Mouse (Mus musculus): ENCODE data around the gene Rbpj. TPM values are rescaled to one million over a fixed set of nuclear protein-coding genes. Genes with fewer than 3 reads are reported as not detected.
"Not testable (repeated sequence)": the region's sequence is repeated elsewhere in the genome, so short reads cannot be mapped to it uniquely, and the experiment has no call there.

Rbpj gene
- total RNA-seq, 4 experiments from 2014 or later, result 37.6 to 53.7 (median 46.0) TPM

DNA sequence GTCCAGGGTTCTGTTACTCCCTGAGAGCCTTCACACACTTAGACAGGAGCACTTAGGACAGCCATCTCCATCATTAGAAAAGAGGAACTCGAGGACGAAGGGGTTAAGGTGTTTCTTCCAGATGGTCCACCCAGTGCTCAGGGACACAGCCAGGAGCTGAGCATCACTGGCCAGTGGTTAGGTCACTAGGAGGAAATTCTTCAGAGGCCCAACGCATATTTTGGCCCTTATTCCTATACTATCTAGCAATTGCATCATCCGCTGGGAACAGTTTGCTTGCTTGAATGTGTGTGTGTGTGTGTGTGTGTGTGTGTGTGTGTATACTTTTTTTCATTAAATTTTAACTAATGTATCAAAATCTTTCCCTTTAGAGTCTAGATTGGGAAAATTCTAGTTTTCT, 45.5 kb downstream of the Rbpj start:
- DNase-seq, result no peak

DNA sequence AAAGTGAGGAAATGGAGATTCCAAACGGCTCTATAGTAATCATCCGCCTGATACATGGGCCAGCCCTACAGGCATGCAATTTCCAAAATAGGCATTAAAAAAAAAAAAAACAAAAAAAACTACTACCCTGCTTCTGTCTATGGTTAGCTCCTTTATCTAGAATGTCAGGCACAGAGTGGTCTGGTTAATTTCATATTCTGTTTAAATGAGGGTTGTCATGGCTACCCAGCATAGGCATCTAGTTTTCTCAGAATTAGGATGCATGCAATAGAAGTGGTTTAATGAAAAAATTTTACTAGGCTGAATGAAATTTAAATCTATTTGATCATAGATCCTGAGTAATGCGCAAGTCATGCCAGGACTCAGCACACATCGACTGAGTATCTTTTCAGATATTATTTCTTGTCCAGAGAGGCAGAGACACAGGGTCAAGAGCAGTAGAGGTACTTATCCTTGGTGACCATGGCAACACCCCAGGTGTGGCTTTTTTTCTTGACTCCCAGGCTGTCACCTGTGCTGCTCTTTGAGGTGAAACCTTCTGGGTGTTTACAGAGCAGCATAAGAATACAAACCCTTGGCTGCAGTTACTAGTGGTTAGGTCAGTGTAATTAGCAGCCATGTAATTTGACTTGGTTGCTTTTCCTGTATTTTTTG, 49.1 kb downstream of the Rbpj start:
- DNase-seq, result no peak

DNA sequence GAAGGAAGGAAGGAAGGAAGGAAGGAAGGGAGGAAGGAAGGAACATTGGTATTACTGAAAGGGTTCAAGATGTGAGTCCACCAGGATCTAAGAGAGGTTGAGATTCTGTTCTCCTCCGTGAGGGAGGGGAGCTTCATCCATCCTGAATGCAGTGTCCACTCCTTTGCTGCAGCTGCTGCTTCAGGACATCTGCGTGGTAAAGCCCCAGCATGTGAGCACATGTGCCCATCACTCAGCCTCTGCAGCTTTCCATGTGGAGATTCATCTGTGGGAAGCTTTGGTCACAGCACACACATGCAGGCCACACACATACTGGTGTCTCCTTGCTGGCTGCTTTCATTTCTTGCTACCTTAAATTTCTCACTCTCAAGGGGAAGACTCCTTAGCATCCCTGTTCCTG, 50.5 kb downstream of the Rbpj start:
- DNase-seq, result no peak

DNA sequence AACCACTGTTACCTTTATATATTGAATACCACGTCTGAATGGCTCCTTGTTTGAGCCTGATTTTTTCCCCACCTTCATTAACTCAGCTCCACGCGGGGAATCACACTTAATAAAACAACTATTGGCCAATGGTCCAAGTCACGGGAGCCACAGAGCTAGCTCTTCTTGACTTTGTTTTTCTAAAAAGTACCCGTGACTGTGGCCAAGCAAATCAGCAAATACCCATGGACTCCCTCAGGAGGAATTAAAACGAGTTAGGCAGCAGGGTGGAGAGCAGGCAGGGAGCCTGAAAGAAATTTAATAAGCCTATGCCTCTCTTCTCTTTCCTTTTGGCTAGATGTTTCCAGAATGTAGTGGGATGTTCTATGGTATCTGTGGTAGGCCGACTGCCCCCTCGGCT, 51.9 kb downstream of the Rbpj start:
- DNase-seq, result no peak

DNA sequence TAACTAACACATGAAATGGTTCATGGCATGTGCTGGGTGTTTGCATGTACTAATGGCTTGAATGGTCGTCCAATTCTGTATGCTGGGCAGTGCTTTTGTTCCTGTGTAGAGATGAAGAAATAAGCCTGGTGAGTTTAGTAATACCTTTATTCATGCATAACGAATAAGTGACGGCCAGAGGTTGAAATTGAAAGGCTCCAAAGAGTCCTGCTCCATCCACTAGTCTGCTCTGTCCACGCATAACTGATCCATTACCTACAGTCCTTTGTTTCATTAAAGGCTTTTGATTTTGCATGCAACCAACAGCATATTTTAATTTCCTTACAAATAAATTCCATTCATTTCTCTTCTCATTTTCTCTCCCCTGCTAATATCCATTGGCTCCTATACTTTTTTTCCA, 53.2 kb downstream of the Rbpj start:
- no peak for DNase-seq

DNA sequence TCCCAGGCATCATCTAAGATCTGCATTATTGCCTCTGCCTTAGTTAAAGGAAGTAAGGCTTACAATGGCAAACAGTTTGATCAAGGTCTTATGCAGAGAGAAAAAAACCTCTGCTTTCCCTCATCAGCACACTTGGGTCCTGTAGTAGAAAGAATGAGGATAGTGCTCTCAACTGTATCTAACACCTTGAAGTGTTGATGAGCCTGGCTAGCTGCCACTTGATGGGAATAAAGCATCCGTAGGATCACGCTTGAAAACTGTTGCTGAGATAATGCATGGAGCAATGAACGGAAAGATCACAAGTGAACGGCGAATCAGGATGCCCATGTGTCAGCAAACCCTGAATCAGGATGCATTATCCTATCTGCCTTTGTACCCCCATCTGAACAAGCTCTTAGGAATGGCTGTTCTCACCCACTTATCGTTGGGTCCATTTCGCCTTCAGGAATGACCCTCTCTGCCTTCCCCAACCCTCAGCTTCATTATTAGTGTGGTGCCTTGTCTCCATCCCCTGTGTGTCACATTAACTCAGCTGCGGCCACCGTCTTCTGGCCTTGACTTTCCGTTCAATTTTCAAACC, 54.1 kb downstream of the Rbpj start:
- DNase-seq, result no peak

DNA sequence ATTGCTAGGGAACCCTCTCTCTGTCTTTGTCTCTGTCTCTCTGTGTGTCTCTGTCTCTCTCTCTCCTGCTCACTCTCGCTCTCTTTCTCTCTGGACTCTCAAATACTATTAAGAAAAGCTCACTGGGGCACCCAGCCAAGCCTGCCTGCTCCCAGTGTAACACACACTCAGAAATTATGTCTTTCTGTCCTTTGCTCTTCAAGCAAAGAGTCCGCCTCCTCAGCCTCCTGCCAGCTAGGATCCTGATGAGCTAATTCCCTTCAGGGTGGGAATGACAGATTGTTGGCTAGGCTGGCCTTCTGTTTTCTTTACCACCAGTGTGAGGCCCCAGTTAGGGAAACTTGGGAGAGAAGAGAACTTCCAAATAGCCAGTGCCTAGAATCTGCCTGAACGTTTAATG, 57.1 kb downstream of the Rbpj start:
- DNase-seq, result peak; percentile 79

DNA sequence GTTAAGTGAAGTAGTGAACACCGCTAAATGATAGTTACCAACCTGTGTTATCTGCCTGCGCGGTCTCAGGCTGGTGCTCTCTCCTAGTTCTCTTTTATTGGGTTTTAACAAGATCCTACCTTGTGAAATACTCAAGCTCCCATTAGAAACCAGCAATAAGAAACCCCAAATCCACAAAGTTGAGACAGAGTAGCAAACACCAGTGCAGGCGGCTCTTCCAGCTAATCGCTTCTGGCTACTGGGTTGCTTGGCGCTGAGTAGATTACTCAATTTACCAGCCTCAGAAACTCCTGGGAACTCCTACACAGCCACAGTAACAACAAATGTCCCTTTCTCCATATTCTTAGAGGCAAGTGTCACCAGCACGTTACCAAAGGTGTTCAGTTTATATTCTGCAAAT, 58.2 kb downstream of the Rbpj start:
- no peak for DNase-seq

DNA sequence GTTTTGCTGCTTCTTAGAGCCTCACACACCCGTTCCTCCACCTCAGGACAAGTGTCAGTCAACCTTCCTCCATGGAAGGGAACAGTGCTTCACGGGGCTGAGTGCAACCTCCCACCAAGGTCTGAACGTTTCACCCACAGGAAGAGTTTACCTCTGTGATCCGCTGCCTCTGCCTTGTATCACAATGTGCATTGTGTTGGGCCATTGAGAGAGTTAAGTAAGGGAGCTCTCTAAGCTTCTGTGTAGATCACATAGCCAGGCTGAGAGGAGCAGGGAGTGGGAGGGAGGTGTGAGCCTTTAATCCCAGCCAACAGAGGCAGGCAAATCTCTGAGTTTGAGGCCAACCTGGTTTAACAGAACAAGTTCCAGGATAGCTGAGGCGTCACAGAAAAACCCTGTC, 58.9 kb downstream of the Rbpj start:
- no peak for DNase-seq

DNA sequence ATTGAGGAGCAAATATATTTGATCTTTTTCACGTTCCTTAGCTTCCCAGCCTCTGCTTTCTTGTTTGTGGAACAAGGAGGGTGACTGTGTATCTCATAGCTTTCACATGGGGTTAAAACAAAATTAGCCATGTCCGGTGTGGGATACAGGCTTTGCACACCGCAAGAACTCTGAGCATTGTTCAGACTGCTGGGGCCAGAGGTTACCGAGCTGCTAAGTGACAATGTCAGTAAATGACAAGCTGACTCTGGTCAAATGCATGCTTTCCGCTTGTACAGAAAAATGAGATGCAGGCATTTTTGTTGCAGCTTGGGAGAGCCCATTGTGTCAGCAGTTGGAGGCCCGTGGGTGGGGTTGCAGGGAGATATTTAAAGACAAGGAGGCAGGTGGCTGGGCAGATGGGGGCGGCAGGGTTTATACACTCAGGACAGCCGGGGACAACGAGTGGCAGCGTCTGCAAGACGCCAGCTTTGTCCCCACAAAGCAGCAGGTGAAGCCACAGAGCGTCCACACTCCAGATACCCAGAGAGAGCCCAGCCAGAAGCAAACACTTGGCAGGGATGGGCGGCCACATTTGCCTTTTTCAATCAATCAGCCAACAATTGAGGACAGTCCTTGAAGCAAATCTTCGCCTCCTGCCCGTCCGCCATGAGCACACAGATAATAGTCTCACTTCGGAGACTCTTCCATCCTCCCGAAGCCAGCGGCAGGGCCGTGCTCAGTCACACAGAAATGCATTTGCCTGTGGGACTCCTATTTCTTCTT, 59.5 kb downstream of the Rbpj start:
- DNase-seq, result no peak

DNA sequence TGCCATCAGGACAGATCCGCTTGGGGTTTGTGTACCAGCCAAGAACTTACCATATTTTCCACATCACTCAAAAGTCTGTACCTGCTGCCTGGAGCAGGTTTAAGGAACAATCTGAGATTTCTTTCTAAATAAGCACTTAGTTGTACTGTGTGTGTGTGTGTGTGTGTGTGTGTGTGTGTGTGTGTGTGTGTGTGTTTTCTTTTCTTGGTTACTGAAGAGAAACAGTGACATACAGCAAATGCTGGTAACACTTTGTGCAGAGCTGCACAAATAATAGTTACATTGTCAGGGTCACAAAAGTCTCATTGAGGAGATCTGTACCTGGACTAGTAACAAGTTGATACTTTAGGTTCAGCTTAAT, 60.1 kb downstream of the Rbpj start:
- DNase-seq, result no peak

DNA sequence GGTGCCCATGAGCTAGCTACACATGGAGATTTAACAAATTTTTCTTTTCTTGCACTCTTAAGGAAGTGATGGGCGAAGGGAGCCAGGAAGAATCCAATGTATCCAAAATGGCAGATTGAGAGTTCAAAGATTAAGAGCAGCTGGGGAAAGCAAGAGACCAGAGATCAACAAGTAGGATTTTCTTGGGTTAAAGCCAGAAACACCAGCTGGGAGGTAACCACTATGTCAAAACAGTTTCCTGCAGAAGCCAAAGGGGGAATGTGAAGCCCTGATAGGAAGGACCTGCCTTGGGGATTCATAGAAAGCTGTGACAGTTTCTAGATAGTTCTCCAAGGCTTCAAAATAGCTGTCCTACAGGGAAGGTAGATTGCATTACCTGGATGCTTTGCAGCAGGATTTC, 63.9 kb downstream of the Rbpj start:
- no peak for DNase-seq

DNA sequence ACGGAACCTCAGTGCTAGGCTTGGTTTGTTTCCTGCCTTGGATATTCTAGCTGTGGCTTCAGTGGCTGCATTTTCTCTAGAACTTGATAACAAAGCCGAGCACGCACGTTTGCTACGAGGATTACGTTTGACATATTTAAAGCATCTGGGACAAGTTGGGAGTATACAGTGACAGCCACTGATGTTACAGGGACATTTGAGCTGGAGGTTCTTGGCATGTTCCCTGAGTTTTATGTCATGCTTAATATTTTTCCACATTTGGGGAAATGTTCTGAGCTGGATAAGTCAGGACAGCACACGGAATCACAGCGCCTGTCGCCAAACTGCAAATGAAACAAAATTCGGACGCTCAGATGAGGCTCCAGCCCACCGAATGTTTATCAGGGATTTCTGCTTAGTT, 69.1 kb downstream of the Rbpj start:
- DNase-seq, result no peak

DNA sequence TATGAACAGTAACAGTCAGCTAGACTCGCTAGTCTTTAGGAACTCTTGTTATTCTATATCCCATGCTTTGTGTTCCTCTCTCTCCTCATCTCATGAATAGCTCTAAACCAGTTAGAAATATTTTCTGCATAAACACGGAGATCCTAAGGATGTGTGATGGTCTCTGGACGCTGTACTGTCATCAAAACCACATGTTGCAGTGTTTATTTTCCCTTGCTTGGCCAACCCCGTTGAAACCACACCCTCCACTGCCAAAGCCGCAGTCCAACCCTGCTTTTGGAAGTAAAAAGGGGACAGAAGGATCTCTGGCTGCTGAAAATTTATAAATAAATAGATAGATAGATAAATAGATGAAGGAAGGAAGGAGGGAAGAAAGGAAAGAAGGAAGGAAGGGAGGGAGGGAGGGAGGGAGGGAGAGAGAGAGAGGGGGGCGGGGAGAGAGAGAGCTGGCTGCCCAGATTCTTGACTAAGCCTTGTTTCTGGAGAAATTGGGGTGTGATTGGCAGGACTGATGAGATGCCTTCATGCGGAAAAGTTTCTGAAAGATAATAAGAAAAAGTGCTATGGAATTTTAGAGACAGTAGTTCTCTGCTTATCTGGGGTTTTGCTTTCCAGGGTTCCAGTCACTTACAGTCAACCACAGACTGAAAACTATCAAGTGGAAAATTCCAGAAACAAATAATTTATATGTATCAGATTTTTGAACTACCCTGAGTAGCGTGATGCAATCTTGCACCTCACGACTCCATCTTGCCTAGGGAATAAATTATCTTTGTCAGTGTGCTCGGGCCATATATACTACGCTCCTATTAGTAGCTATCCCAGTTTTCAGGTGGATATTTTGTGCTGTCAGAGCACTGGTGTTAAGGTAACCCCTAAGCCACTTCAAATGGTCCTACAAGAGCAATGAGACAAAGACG, 70.9 kb downstream of the Rbpj start:
- DNase-seq, result no peak

DNA sequence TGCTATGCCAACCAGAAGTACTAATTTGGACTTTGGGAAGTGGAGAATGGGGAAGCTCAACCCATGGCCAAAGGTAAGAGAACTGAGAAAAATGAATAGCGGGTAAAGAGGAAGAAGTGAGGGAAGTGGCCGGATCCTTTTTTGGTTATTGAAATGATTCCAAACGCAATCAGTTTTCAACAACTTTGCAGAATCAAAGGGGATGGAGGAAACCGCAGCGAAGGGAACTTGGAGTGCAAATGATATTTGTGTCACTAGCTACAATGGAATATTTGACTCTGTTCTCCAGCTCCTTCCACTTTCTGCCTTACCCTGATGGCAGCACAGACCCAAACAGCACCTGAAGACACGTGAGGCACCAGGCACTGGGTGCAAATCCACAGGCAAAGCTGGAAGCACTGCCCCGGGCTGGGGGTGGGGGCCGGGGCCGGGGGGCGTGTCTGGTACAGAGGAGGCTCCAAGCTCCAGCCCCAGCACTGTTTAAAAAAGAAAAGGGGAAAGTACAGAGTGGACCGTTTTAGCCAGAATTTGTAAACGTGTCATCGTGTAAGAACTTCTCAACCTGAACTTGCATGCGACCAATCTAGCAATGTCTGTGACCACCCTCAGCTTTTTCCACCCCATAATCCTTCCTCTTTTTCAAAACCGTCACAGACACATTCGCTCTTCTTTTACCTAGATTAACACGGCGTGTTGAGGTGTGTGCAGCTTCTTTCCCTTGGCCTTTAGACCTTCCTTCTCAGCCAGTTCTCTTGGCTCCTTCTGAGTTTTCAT, 74.1 kb downstream of the Rbpj start:
- no peak for DNase-seq

DNA sequence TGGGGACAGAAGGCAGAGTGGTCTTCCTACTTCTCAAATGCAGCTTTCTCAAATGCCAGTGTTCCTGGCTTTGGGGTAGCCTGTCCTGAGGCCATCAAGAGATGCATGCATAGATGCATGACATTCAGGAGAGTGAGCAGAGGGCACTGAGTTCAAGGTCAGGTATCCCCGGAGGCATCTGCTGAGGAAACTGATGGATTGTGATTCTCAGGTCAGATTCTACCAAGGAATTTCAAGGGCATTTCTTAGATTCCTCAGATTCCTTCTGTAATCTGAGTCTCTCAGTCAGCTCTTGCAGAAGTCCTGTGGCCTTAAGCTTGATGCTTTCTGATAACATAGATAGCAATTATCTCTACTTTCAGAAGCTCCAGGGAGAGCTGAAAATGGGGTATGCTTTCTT, 76.1 kb downstream of the Rbpj start:
- no peak for DNase-seq

DNA sequence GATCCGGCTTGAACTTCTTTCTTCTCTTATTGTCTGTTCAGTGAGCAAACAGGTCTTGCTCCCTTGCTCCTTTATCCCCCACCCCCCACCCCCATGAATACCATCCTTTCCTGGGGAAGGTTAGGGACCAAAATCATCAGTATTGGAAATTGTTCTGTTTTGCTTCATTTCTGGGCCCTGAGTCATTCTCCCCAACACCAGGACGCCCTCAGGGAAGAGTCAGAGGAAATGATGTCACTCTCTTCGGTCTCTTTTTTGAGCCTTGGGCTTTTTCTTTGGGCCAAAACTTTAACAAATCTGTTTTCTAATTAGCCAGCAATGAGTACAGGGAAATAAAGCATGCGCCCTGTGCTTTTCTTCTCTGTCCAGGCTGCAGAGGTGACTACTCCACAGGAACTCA, 77.4 kb downstream of the Rbpj start:
- DNase-seq, result no peak

DNA sequence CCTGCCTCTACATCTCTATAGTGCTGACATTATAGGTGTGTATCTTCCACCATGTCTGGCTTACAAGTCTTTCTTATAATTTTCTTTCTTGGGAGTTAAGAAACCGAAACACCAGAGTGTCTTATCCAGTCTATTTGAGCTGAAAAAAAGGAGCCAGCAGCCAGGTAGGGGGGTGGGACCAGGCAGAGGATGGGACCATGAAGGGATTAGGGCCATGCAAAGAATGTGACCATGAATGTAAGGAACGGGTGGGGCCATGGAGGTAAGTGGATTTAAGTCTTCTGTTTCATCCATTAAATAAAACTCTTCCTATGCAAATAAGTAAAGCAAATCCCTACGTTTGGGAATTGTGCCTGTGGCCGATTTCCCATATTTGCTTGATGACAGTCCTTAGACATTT, 78.0 kb downstream of the Rbpj start:
- DNase-seq, result no peak

DNA sequence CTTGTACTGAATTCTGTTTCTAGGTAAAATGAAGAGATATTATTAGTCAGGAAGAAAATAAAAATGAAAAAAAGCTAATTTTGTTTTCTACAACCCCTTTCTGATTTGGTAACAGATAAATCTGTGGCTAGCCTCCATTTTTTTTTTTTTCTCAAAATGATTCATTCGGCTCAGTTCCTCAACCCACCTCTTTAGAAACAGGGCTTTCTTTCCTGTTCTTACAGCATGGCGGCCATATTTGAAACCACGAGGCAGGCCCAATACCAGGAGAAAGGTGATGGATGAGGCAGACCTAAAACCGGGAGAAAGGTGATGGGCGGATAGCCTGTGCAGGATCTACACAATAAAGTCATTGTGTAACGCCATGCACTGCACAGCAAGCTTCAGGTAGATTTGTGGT, 80.5 kb downstream of the Rbpj start:
- no peak for DNase-seq

DNA sequence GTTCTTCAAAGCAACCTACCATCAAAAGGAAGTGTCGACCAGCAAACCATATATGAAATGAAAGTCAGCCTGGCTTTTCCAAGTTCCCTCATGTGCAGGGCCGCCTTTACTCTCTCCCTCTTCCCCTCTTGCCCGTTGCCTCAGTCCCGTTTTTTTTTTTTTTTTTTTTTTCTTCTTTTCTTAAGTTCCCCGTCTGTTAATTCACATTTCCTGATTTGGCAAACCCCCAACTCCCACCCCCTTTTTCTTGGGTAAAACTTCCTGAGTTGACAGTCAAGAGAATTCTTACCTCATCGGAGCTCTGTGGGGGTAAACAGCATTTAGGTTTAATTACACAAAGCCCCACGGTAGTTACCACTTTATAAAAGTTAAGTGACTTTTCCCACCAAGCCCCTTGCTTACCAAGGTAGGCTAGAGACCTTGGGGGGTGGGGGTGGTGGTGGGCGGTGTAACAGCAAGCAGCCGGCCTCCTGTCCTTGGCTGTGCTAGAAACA, 81.1 kb downstream of the Rbpj start:
- no peak for DNase-seq

DNA sequence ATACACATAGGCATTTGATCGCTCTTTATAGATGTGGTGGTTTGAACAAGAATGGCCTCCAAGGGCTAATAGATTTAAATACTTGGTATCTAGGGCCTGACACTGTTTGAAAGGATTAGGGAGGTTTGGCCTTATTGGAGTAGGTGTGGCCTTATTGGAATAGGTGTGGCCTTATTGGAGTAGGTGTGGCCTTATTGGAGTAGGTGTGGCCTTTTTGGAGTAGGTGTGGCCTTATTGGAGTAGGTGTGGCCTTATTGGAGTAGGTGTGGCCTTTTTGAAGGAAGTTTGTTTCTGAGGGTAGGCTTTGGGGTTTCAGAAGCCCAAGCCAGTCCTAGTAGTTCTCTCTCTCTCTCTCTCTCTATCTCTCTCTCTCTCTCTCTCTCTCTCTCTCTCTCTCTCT, 84.4 kb downstream of the Rbpj start:
- DNase-seq, result not testable (repeated sequence)

DNA sequence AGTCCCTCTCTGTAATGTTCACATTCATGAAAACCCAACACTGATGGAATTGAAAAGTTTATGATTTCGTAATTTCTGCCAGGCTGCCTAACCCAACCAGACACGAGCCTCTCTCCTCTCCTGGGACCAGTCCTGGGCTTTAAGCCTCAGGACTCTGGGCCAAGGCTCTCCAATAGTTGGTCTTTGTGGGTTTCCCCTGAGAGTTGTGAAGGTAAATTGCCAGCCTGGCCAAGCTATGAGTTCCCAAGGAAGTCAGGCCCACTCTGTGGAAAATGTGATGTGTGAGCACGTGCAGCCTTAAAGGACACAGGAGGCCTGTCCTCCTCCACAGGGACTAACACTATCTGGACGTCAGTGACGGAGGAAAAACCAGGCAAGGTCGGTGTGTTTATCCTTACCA, 85.4 kb downstream of the Rbpj start:
- DNase-seq, result no peak
